Mouse (Mus musculus): ENCODE measurements around the gene Comp.

DNA sequence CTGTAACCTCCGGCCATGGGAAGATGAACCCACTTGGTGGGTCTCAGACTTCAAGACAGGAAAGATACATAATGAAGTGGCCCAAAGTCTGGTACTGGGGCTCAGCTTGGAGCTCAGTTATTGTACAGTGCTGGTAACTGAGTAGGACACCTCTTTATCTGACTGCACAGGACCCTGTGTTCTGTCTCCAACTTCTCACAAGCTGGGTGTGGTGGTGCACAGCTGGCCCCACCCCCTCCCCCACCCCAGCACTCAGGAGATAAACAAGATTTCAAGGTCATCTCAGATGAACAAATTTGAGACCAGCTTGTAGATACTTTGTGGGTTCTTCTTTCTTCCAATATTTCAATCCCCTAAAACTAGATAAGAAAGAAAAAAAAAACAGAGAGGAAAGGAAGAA is 17.2 kb upstream of the Comp start:
- TF ChIP-seq ZC3H11A (IDR thresholded peaks at IDR 0.05; ENCODE audit: borderline replicate concordance, low read depth, low read length) (no peak), HCFC1 (IDR thresholded peaks at IDR 0.05; ENCODE audit: borderline replicate concordance, insufficient read depth, low read length) (no peak), CHD2 (IDR thresholded peaks at IDR 0.05; ENCODE audit: low read depth, low read length) (no peak), MAFK (IDR thresholded peaks at IDR 0.05; ENCODE audit: insufficient read depth, low read depth, low read length) (no peak)
